Mouse (Mus musculus) embryonic fibroblast, embryonic 13.5 days (primary cell): ENCODE results near the gene Ccl24.
A peak's percentile ranks its signal among the peaks of the same experiment; 100 is the strongest.

Experiments
- CTCF ChIP-seq: IDR thresholded peaks from 2 replicates; pipeline ENCODE4 v1.5.1; 2011; ENCODE audit warnings: mild to moderate bottlenecking, control low read depth, low read length, moderate library complexity, borderline replicate concordance; ENCODE audit not compliant: insufficient read depth
- POLR2A ChIP-seq: IDR thresholded peaks from 2 replicates; pipeline ENCODE4 v1.6.1; 2011; ENCODE audit warnings: low read depth, mild to moderate bottlenecking, control low read depth, low read length, moderate library complexity

- TF ChIP-seq POLR2A (peak; percentile 91), CTCF (0 out of 2 replicates have a peak, but pooled peaks have one; percentile 7)
Measured at GRCm38 (mm10) chr5:135544865-135545797, 27.7 kb downstream of the Ccl24 start, which contains the start of gene Hip1.
